Mouse (Mus musculus): ENCODE measurements around the gene Fignl2. TPM values are rescaled to one million over a fixed set of nuclear protein-coding genes. Genes with fewer than 3 reads are reported as not detected.
A peak's percentile ranks its signal among the peaks of the same experiment; 100 is the strongest.

Fignl2 gene
- polyA plus RNA-seq, 1 experiment from 2014 or later, result 0.09 TPM

GRCm38 (mm10) chr15:101088291-101088690 is 9.9 kb upstream of the Fignl2 start:
- Histone ChIP-seq H3K27ac (0 out of 2 replicates have a peak overlapping the region, but pooled peaks have one; percentile 32), H3K4me1 (peaks cover 16% of the 10 kb centered on the region), H3K4me2 (no peak overlapping the region), H3K4me3 (no peak overlapping the region), H3K27me3 (replicated peaks) (no peaks in the 10 kb centered on the region), H3K9ac (no peak overlapping the region), H3K9me3 (no peaks in the 10 kb centered on the region), H3K36me3 (replicated peaks) (no peaks in the 10 kb centered on the region)
- 37% methylated on average over 4 of the region's 4 CpGs for WGBS
- ATAC-seq (replicated peaks), result no peak

- no peak overlapping the region for H3K4me2 ChIP-seq
- no peak overlapping the region for H3K4me3 ChIP-seq
- no peak for ATAC-seq (replicated peaks)
- no peaks in the 10 kb centered on the region for H3K27me3 ChIP-seq (replicated peaks)
- 67% methylated on average over 3 of the region's 3 CpGs for WGBS
- H3K9ac ChIP-seq, result no peak overlapping the region
- H3K36me3 ChIP-seq (replicated peaks), result no peaks in the 10 kb centered on the region
- no peak overlapping the region for H3K27ac ChIP-seq
- no peaks in the 10 kb centered on the region for H3K9me3 ChIP-seq
- peaks cover 6% of the 10 kb centered on the region; the same call in 1 of the 2 replicates for H3K4me1 ChIP-seq
These were observed 8.6 kb upstream of the Fignl2 start for GRCm38 (mm10) chr15:101086956-101087355.

- Histone ChIP-seq H3K4me2 (no peak overlapping the region), H3K36me3 (replicated peaks) (no peaks in the 10 kb centered on the region), H3K4me3 (no peak overlapping the region), H3K9me3 (no peaks in the 10 kb centered on the region), H3K27me3 (replicated peaks) (no peaks in the 10 kb centered on the region; the same call in 1 of the 2 replicates), H3K4me1 (peaks cover 6% of the 10 kb centered on the region; the same call in 1 of the 2 replicates), H3K27ac (no peak overlapping the region), H3K9ac (no peak overlapping the region)
- 70% methylated on average over 9 of the region's 9 CpGs for WGBS
- no peak for ATAC-seq (replicated peaks)
These were observed 8.1 kb upstream of the Fignl2 start for GRCm38 (mm10) chr15:101086451-101086850.

GRCm38 (mm10) chr15:101084499-101084898 is 6.1 kb upstream of the Fignl2 start:
- Histone ChIP-seq H3K27ac (no peak overlapping the region), H3K4me3 (no peak overlapping the region), H3K27me3 (replicated peaks) (peaks cover 3% of the 10 kb centered on the region), H3K4me2 (no peak overlapping the region), H3K9ac (no peak overlapping the region), H3K4me1 (peaks cover 6% of the 10 kb centered on the region; the same call in 1 of the 2 replicates), H3K36me3 (replicated peaks) (no peaks in the 10 kb centered on the region), H3K9me3 (no peaks in the 10 kb centered on the region)
- 84% methylated on average over 10 of the region's 10 CpGs for WGBS
- ATAC-seq (replicated peaks), result no peak

GRCm38 (mm10) chr15:101082236-101082635 is 3.9 kb upstream of the Fignl2 start:
- no peaks in the 10 kb centered on the region for H3K9me3 ChIP-seq
- H3K27me3 ChIP-seq (replicated peaks), result peaks cover 7% of the 10 kb centered on the region
- no peak for ATAC-seq (replicated peaks)
- no peaks in the 10 kb centered on the region for H3K36me3 ChIP-seq (replicated peaks)
- no peak overlapping the region for H3K27ac ChIP-seq
- H3K4me1 ChIP-seq, result peaks cover 18% of the 10 kb centered on the region
- WGBS, result 62% methylated on average over 4 of the region's 4 CpGs
- no peak overlapping the region for H3K4me3 ChIP-seq
- no peak overlapping the region for H3K9ac ChIP-seq
- H3K4me2 ChIP-seq, result no peak overlapping the region

GRCm38 (mm10) chr15:101081035-101081548 is 2.7 kb upstream of the Fignl2 start:
- Histone ChIP-seq H3K9ac (no peak overlapping the region), H3K27ac (no peak overlapping the region), H3K9me3 (no peaks in the 10 kb centered on the region), H3K4me1 (peaks cover 29% of the 10 kb centered on the region), H3K4me3 (no peak overlapping the region), H3K27me3 (replicated peaks) (peaks cover 7% of the 10 kb centered on the region), H3K4me2 (no peak overlapping the region), H3K36me3 (replicated peaks) (no peaks in the 10 kb centered on the region)
- 79% methylated on average over 7 of the region's 7 CpGs for WGBS
- no peak for ATAC-seq (replicated peaks)

GRCm38 (mm10) chr15:101080031-101080520 is 1.7 kb upstream of the Fignl2 start:
- Histone ChIP-seq H3K9me3 (no peaks in the 10 kb centered on the region), H3K27me3 (replicated peaks) (peaks cover 7% of the 10 kb centered on the region), H3K4me3 (no peak overlapping the region), H3K36me3 (replicated peaks) (no peaks in the 10 kb centered on the region), H3K27ac (no peak overlapping the region), H3K9ac (no peak overlapping the region), H3K4me2 (no peak overlapping the region), H3K4me1 (peaks cover 33% of the 10 kb centered on the region)
- 76% methylated on average over 9 of the region's 9 CpGs for WGBS
- no peak for ATAC-seq (replicated peaks)

- Histone ChIP-seq H3K36me3 (replicated peaks) (no peaks in the 10 kb centered on the region), H3K27me3 (replicated peaks) (peaks cover 7% of the 10 kb centered on the region), H3K4me1 (peaks cover 33% of the 10 kb centered on the region), H3K4me3 (peak overlapping the region; percentile 60), H3K9me3 (no peaks in the 10 kb centered on the region), H3K27ac (no peak overlapping the region), H3K9ac (peak overlapping the region; percentile 50), H3K4me2 (peak overlapping the region; percentile 82)
- peak; percentile 67 for ATAC-seq (replicated peaks)
- WGBS, result 2% methylated on average over 29 of the region's 30 CpGs
These were observed 377 bp upstream of the Fignl2 start for GRCm38 (mm10) chr15:101078731-101079156.

- Histone ChIP-seq H3K4me1 (peaks cover 33% of the 10 kb centered on the region), H3K27me3 (replicated peaks) (peaks cover 7% of the 10 kb centered on the region), H3K9ac (peak overlapping the region; percentile 50), H3K27ac (peak overlapping the region; percentile 46), H3K4me2 (peak overlapping the region; percentile 82), H3K4me3 (peak overlapping the region; percentile 60), H3K36me3 (replicated peaks) (no peaks in the 10 kb centered on the region), H3K9me3 (no peaks in the 10 kb centered on the region)
- peak; percentile 12 for ATAC-seq (replicated peaks)
- under 1% methylated on average over 34 of the region's 34 CpGs for WGBS
These were observed 1.2 kb downstream of the Fignl2 start for GRCm38 (mm10) chr15:101077001-101077812.

GRCm38 (mm10) chr15:101076071-101077000 is 2.0 kb downstream of the Fignl2 start:
- H3K36me3 ChIP-seq (replicated peaks), result no peaks in the 10 kb centered on the region
- no peaks in the 10 kb centered on the region for H3K9me3 ChIP-seq
- no peak overlapping the region for H3K9ac ChIP-seq
- peak overlapping the region; percentile 82 for H3K4me2 ChIP-seq
- peaks cover 7% of the 10 kb centered on the region for H3K27me3 ChIP-seq (replicated peaks)
- peak overlapping the region; percentile 60 for H3K4me3 ChIP-seq
- peaks cover 33% of the 10 kb centered on the region for H3K4me1 ChIP-seq
- H3K27ac ChIP-seq, result peak overlapping the region; percentile 31; the same call in 1 of the 2 replicates
- no peak for ATAC-seq (replicated peaks)
- WGBS, result 4% methylated on average over 26 of the region's 26 CpGs

GRCm38 (mm10) chr15:101075656-101076055 is 2.7 kb downstream of the Fignl2 start:
- WGBS, result 15% methylated on average over 5 of the region's 5 CpGs
- peak overlapping the region; percentile 82 for H3K4me2 ChIP-seq

GRCm38 (mm10) chr15:101075150-101075549 is 3.2 kb downstream of the Fignl2 start:
- H3K27me3 ChIP-seq (replicated peaks), result peaks cover 4% of the 10 kb centered on the region; the same call in 1 of the 2 replicates
- H3K9ac ChIP-seq, result no peak overlapping the region
- H3K9me3 ChIP-seq, result no peaks in the 10 kb centered on the region
- H3K36me3 ChIP-seq (replicated peaks), result no peaks in the 10 kb centered on the region
- peaks cover 34% of the 10 kb centered on the region for H3K4me1 ChIP-seq
- no peak overlapping the region for H3K27ac ChIP-seq
- no peak for ATAC-seq (replicated peaks)
- no peak overlapping the region for H3K4me3 ChIP-seq
- 83% methylated on average over 4 of the region's 4 CpGs for WGBS
- H3K4me2 ChIP-seq, result no peak overlapping the region

More at GRCm38 (mm10) chr15:101075656-101076055, 2.7 kb downstream of the Fignl2 start:
- peaks cover 7% of the 10 kb centered on the region for H3K27me3 ChIP-seq (replicated peaks)
- no peaks in the 10 kb centered on the region for H3K36me3 ChIP-seq (replicated peaks)
- peak overlapping the region; percentile 18; the same call in 1 of the 2 replicates for H3K27ac ChIP-seq
- H3K4me3 ChIP-seq, result peak overlapping the region; percentile 60
- H3K9me3 ChIP-seq, result no peaks in the 10 kb centered on the region
- H3K4me1 ChIP-seq, result peaks cover 33% of the 10 kb centered on the region
- H3K9ac ChIP-seq, result no peak overlapping the region
- ATAC-seq (replicated peaks), result no peak
